Mouse (Mus musculus): ENCODE data around the gene Atxn1. TPM values are rescaled to one million over a fixed set of nuclear protein-coding genes. Genes with fewer than 3 reads are reported as not detected.

The Atxn1 gene
- total and polyA plus RNA-seq, 3 experiments: 9.4 to 61.0 (median 25.0) TPM

DNA sequence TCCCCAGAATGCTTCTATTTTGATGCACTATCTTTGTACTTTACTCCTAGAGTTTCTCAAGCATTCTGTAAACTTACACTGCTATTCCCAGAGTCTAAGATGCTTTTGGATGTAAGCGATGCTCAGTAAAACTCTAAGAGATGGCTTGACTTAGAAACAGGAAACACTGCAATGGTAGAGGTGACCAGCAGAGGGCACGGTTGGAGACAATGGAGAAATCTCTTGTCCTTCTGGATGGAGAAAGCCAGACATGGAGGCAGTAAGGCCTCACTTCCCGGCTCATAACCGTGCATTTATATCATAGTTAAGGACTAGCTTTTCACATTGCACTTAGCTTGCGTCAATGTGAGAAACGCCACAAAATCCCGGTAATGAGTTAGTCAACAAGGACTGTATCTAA is 404.3 kb downstream of the Atxn1 start:
- peaks cover 64% of the 10 kb centered on the region for H3K36me3 ChIP-seq (replicated peaks)
- TF ChIP-seq CTCF (IDR thresholded peaks at IDR 0.05; ENCODE audit: low read depth, low read length) (peak; percentile 66), POLR2AphosphoS5 (IDR thresholded peaks at IDR 0.05; ENCODE audit: insufficient replicate concordance, low read depth, low read length) (no peak)
- no peak for DNase-seq (ENCODE audit: low spot score)

DNA sequence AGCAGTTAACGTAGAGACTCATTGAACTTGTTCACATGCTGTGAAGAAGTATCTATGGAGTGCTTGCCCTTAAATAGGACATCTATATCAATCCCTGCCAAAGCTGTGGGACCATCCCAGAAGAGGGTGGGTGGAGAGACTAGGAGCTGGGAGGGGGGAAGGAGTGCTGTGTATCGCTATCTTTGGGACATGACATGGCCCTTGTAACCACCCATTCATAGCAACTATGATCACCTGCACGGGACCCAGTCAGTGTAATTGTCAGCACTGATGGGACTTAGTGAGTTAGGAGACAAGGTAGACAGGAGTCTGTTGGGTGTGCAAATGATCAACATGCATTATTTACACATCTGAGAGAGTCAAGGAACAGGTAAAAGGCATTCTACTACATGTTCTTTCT is 405.6 kb downstream of the Atxn1 start:
- Histone ChIP-seq H3K9me3 (replicated peaks) (no peaks in the 10 kb centered on the region), H3K36me3 (replicated peaks) (peaks cover 59% of the 10 kb centered on the region), H3K4me3 (ENCODE audit: low read depth, low read length) (no peak overlapping the region), H3K27me3 (ENCODE audit: insufficient read depth, low read length) (no peaks in the 10 kb centered on the region), H3K4me1 (ENCODE audit: insufficient read depth, low read depth, low read length) (peaks cover 11% of the 10 kb centered on the region; the same call in 1 of the 2 replicates)
- TF ChIP-seq GATA2 (IDR thresholded peaks at IDR 0.05; ENCODE audit: borderline replicate concordance, low read depth, low read length) (no peak), TAL1 (conservative IDR thresholded peaks at IDR 0.05; ENCODE audit: low read depth, low read length) (no peak), GATA1 (IDR thresholded peaks at IDR 0.05; ENCODE audit: borderline replicate concordance, low read length) (no peak), CTCF (IDR thresholded peaks at IDR 0.05; ENCODE audit: low read depth, low read length) (no peak), POLR2AphosphoS5 (IDR thresholded peaks at IDR 0.05; ENCODE audit: insufficient replicate concordance, low read depth, low read length) (no peak)
- no peak for ATAC-seq (ENCODE audit: extremely low read depth, insufficient number of reproducible peaks, low FRiP score, poor library complexity, severe bottlenecking)
- no peak for DNase-seq (ENCODE audit: low spot score)

More for the DNA sequence above, 404.3 kb downstream of the Atxn1 start:
- no peak overlapping the region for H3K4me3 ChIP-seq (ENCODE audit: low read depth, low read length)
- no peaks in the 10 kb centered on the region for H3K9me3 ChIP-seq (replicated peaks)
- peaks cover 11% of the 10 kb centered on the region; the same call in 1 of the 2 replicates for H3K4me1 ChIP-seq (ENCODE audit: insufficient read depth, low read depth, low read length)
- ATAC-seq (ENCODE audit: extremely low read depth, insufficient number of reproducible peaks, low FRiP score, poor library complexity, severe bottlenecking): peak; percentile 34; the same call in 1 of the 2 replicates
- no peaks in the 10 kb centered on the region for H3K27me3 ChIP-seq (ENCODE audit: insufficient read depth, low read length)

DNA sequence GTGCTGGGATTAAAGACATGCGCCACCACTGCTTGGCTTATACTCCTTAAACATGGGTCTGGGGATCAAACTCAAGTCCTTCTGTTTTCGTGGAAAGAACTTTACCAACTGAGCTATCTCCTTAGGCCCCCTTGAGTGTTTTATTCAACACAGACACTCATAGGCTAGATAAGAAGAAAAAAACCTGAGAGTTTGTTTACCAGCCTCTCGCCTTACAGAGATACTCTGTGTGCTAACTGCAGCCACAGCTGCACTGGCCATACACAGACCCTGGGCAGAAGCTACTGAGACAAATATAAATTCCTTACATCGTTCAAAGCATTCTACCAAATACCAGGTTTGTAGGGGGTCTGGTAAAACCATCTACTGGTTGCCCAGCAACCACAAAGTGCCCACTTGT is 406.4 kb downstream of the Atxn1 start:
- no peak for TF ChIP-seq POLR2AphosphoS5 (IDR thresholded peaks at IDR 0.05; ENCODE audit: insufficient replicate concordance, low read depth, low read length)
- no peak for TF ChIP-seq GATA1 (IDR thresholded peaks at IDR 0.05; ENCODE audit: borderline replicate concordance, low read length)
- TF ChIP-seq CTCF (IDR thresholded peaks at IDR 0.05; ENCODE audit: low read depth, low read length): no peak
- no peak for TF ChIP-seq GATA2 (IDR thresholded peaks at IDR 0.05; ENCODE audit: borderline replicate concordance, low read depth, low read length)
- TF ChIP-seq TAL1 (conservative IDR thresholded peaks at IDR 0.05; ENCODE audit: low read depth, low read length): no peak
- ATAC-seq (ENCODE audit: extremely low read depth, insufficient number of reproducible peaks, low FRiP score, poor library complexity, severe bottlenecking) (no peak), DNase-seq (ENCODE audit: low spot score) (no peak)
- H3K9me3 ChIP-seq (replicated peaks): no peaks in the 10 kb centered on the region
- peaks cover 18% of the 10 kb centered on the region for H3K4me1 ChIP-seq (ENCODE audit: insufficient read depth, low read depth, low read length)
- H3K4me3 ChIP-seq (ENCODE audit: low read depth, low read length): no peak overlapping the region
- peaks cover 65% of the 10 kb centered on the region for H3K36me3 ChIP-seq (replicated peaks)
- no peaks in the 10 kb centered on the region for H3K27me3 ChIP-seq (ENCODE audit: insufficient read depth, low read length)

- Histone ChIP-seq H3K4me3 (ENCODE audit: low read depth, low read length) (no peak overlapping the region), H3K9me3 (replicated peaks) (no peaks in the 10 kb centered on the region), H3K4me1 (ENCODE audit: insufficient read depth, low read depth, low read length) (peaks cover 28% of the 10 kb centered on the region), H3K36me3 (replicated peaks) (peaks cover 67% of the 10 kb centered on the region), H3K27me3 (ENCODE audit: insufficient read depth, low read length) (no peaks in the 10 kb centered on the region)
- DNase-seq (ENCODE audit: low spot score): no peak
- no peak for ATAC-seq (ENCODE audit: extremely low read depth, insufficient number of reproducible peaks, low FRiP score, poor library complexity, severe bottlenecking)
- no peak for TF ChIP-seq POLR2AphosphoS5 (IDR thresholded peaks at IDR 0.05; ENCODE audit: insufficient replicate concordance, low read depth, low read length)
- no peak for TF ChIP-seq TAL1 (conservative IDR thresholded peaks at IDR 0.05; ENCODE audit: low read depth, low read length)
- no peak for TF ChIP-seq GATA1 (IDR thresholded peaks at IDR 0.05; ENCODE audit: borderline replicate concordance, low read length)
- TF ChIP-seq CTCF (IDR thresholded peaks at IDR 0.05; ENCODE audit: low read depth, low read length): no peak
- TF ChIP-seq GATA2 (IDR thresholded peaks at IDR 0.05; ENCODE audit: borderline replicate concordance, low read depth, low read length): no peak
Observed at GRCm38 (mm10) chr13:45553674-45554073, 411.1 kb downstream of the Atxn1 start.

DNA sequence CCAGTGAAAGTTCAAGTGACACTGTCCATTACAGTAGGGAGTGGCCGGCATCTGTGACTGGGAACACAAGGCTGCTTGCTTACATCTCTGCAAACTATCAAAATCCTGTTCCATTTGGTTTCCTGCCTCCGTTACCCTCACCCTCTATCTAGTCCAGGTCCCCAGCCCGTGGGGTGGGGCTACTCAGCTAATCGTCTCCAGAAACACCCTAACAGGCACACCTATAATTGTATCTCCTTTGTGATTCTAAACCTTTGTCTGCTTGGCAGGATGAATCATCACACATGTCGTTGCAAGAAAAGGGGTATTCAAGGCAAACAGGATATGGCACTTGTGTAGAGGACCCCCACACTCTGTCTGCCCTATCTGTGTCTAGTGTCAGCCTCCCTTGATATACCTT is 417.3 kb downstream of the Atxn1 start:
- DNase-seq (ENCODE audit: low spot score): no peak
- no peaks in the 10 kb centered on the region for H3K9me3 ChIP-seq (replicated peaks)
- peaks cover 77% of the 10 kb centered on the region for H3K4me1 ChIP-seq (ENCODE audit: insufficient read depth, low read depth, low read length)
- H3K36me3 ChIP-seq (replicated peaks): peaks cover 88% of the 10 kb centered on the region
- TF ChIP-seq POLR2AphosphoS5 (IDR thresholded peaks at IDR 0.05; ENCODE audit: insufficient replicate concordance, low read depth, low read length) (no peak), TAL1 (conservative IDR thresholded peaks at IDR 0.05; ENCODE audit: low read depth, low read length) (no peak), CTCF (IDR thresholded peaks at IDR 0.05; ENCODE audit: low read depth, low read length) (no peak), GATA2 (IDR thresholded peaks at IDR 0.05; ENCODE audit: borderline replicate concordance, low read depth, low read length) (no peak), GATA1 (IDR thresholded peaks at IDR 0.05; ENCODE audit: borderline replicate concordance, low read length) (no peak)
- peak overlapping the region; percentile 22; the same call in 1 of the 2 replicates for H3K4me3 ChIP-seq (ENCODE audit: low read depth, low read length)
- no peak for ATAC-seq (ENCODE audit: extremely low read depth, insufficient number of reproducible peaks, low FRiP score, poor library complexity, severe bottlenecking)
- no peaks in the 10 kb centered on the region for H3K27me3 ChIP-seq (ENCODE audit: insufficient read depth, low read length)

GRCm38 (mm10) chr13:45546946-45547345 is 417.9 kb downstream of the Atxn1 start:
- TF ChIP-seq GATA1 (IDR thresholded peaks at IDR 0.05; ENCODE audit: borderline replicate concordance, low read length) (no peak), TAL1 (conservative IDR thresholded peaks at IDR 0.05; ENCODE audit: low read depth, low read length) (peak; percentile 26; the same call in 1 of the 2 replicates)
- Histone ChIP-seq H3K4me1 (ENCODE audit: insufficient read depth, low read depth, low read length) (peaks cover 83% of the 10 kb centered on the region), H3K9me3 (replicated peaks) (no peaks in the 10 kb centered on the region), H3K4me3 (ENCODE audit: low read depth, low read length) (no peak overlapping the region; the same call in 1 of the 2 replicates), H3K36me3 (replicated peaks) (peaks cover 91% of the 10 kb centered on the region), H3K27me3 (ENCODE audit: insufficient read depth, low read length) (no peaks in the 10 kb centered on the region)
- DNase-seq (ENCODE audit: low spot score): peak; percentile 23
- ATAC-seq (ENCODE audit: extremely low read depth, insufficient number of reproducible peaks, low FRiP score, poor library complexity, severe bottlenecking): 0 out of 2 replicates have a peak, but pooled peaks have one; percentile 3
